Mouse (Mus musculus) macrophage (primary cell): ENCODE results near the gene Sh3rf1. TPM values are rescaled to one million over a fixed set of nuclear protein-coding genes. Genes with fewer than 3 reads are reported as not detected.

ENCODE experiments used
- H3K27ac ChIP-seq: fragments of 350-480 bp; formaldehyde crosslinking; 2 replicates; pipeline ENCODE4 v1.9.0; 2021
- H3K36me3 ChIP-seq: fragments of 350-480 bp; formaldehyde crosslinking; 2 replicates; pipeline ENCODE4 v1.9.0; 2021; ENCODE audit errors: inconsistent target
- H3K4me3 ChIP-seq: fragments of 350-480 bp; formaldehyde crosslinking; 2 replicates; pipeline ENCODE4 v1.9.0; 2021; ENCODE audit errors: inconsistent target
- H3K79me2 ChIP-seq: fragments of 350-480 bp; formaldehyde crosslinking; 2 replicates; pipeline ENCODE4 v1.9.0; 2021; ENCODE audit errors: inconsistent target
- WGBS: methylation state at CpG from one replicate; pipeline ENCODE4 v1.1.7; 2026; ENCODE audit warnings: inconsistent platforms; ENCODE audit not compliant: missing documents; 5-methylcytosine and 5-hydroxymethylcytosine counted together
- polyA plus RNA-seq: library from polyadenylated mRNA; stranded (reverse); fragments of 250-400 nt; gene quantifications from 3 replicates; pipeline ENCODE4 v1.2.4, GENCODE M21; 2018; ENCODE audit warnings: inconsistent platforms

Gene Sh3rf1
- polyA plus RNA-seq, 1 experiment from 2014 or later, result 1.5 TPM

GRCm38 (mm10) chr8:61306501-61307112, 82.9 kb downstream of the Sh3rf1 start:
- H3K79me2 ChIP-seq, result no peaks in the 10 kb centered on the region
- H3K36me3 ChIP-seq, result no peaks in the 10 kb centered on the region
- no peak overlapping the region for H3K4me3 ChIP-seq
- H3K27ac ChIP-seq, result no peak overlapping the region
- WGBS, result 98% methylated on average over 4 of the region's 4 CpGs

GRCm38 (mm10) chr8:61308896-61309295, 85.2 kb downstream of the Sh3rf1 start:
- Histone ChIP-seq H3K36me3 (no peaks in the 10 kb centered on the region), H3K79me2 (no peaks in the 10 kb centered on the region), H3K27ac (no peak overlapping the region), H3K4me3 (no peak overlapping the region)

GRCm38 (mm10) chr8:61309530-61310402, 86.1 kb downstream of the Sh3rf1 start:
- Histone ChIP-seq H3K4me3 (no peak overlapping the region), H3K79me2 (no peaks in the 10 kb centered on the region), H3K36me3 (no peaks in the 10 kb centered on the region), H3K27ac (no peak overlapping the region)
- 94% methylated on average over 20 of the region's 20 CpGs for WGBS

DNA sequence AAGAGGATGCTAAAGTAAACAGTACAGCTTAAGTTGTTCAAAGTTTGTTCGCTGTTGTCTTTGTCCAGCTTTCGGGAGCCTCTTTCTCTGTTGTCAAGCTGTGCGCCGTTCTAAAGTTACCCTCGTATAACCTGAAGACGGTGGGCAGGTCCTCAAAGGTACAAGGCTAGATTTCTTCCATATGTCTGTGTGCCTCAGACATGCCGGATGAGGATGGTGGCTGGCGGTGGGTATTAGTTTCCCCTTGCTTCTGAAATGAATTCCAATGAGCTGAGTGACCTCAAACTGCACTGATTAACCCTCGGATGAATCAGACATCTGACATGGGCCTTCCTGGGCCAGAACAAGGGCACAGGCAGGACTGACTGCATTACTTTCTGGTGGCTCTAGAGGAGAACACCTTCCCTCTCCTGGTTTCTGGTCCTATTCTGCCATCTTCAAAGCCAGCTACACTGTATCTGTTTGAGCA, 86.8 kb downstream of the Sh3rf1 start:
- Histone ChIP-seq H3K36me3 (no peaks in the 10 kb centered on the region), H3K79me2 (no peaks in the 10 kb centered on the region), H3K27ac (no peak overlapping the region), H3K4me3 (no peak overlapping the region)
- 95% methylated on average over 9 of the region's 9 CpGs for WGBS

GRCm38 (mm10) chr8:61313016-61313415, 89.3 kb downstream of the Sh3rf1 start:
- Histone ChIP-seq H3K79me2 (no peaks in the 10 kb centered on the region), H3K36me3 (no peaks in the 10 kb centered on the region), H3K27ac (no peak overlapping the region), H3K4me3 (no peak overlapping the region)
- 91% methylated on average over 7 of the region's 7 CpGs for WGBS

DNA sequence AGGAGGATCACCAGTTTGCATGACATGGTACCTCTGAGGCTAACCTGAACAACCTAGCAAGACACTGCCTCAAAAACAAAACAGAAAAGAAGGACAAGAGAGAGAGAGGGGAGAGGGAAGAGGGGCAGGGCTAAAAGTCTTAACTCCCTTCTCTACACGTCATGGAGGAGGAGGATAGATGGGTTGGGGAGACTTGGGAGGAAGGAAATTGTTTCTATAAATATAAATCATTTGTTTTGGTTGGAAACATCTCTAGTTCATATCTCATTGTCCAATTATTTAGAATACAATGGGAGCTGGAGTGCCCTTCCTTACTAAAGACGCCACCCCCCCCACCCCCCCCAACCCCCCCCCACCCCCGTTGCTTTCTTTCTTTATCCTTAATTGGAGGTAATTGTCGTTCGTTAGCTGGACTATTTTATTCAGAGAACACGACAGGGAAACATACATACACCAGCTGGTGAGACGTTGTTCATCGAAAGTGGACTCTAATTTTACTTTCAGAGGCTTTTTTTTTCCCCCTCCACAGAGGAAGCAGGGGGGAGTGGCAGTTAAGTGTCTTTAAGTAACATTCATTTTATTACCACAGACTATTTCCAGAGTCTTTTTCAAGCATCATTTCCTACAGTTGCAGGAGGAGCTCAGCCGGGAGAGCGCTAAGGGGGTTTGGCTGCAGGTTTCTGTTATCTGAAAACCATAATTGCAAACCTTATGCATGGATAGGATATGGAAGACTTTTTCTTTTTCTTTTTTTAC, 92.5 kb downstream of the Sh3rf1 start:
- Histone ChIP-seq H3K79me2 (no peaks in the 10 kb centered on the region), H3K27ac (no peak overlapping the region), H3K4me3 (no peak overlapping the region), H3K36me3 (no peaks in the 10 kb centered on the region)
- 30% methylated on average over 10 of the region's 10 CpGs for WGBS

GRCm38 (mm10) chr8:61316813-61317534, 93.3 kb downstream of the Sh3rf1 start:
- no peak overlapping the region for H3K27ac ChIP-seq
- no peaks in the 10 kb centered on the region for H3K36me3 ChIP-seq
- no peak overlapping the region for H3K4me3 ChIP-seq
- no peaks in the 10 kb centered on the region for H3K79me2 ChIP-seq
- WGBS, result 88% methylated on average over 10 of the region's 10 CpGs

- Histone ChIP-seq H3K79me2 (no peaks in the 10 kb centered on the region), H3K27ac (no peak overlapping the region), H3K4me3 (no peak overlapping the region), H3K36me3 (no peaks in the 10 kb centered on the region)
- 93% methylated on average over 6 of the region's 6 CpGs for WGBS
These were observed 94.0 kb downstream of the Sh3rf1 start for GRCm38 (mm10) chr8:61317535-61318136.

DNA sequence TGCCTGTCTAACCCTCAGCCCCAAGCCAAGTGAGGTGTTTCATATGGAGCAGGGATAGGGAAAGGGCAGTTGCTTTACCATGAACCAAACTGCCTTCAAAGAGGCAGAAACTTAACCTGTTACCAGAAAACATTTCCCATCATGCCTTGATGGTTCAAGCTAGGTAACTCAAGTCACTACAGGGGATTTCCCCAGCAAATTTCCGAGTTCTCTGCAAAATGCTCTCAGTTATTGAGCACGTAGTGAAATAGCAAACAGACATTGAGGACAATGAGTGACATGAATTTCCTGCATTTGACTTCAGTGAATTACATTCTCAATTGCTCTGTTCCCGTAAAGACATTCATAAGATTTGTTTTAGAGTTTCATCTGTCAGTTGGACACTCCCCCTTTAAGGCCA, 97.5 kb downstream of the Sh3rf1 start:
- WGBS, result 79% methylated on average over 3 of the region's 3 CpGs
- no peaks in the 10 kb centered on the region for H3K79me2 ChIP-seq
- no peak overlapping the region for H3K27ac ChIP-seq
- no peak overlapping the region for H3K4me3 ChIP-seq
- H3K36me3 ChIP-seq, result no peaks in the 10 kb centered on the region

DNA sequence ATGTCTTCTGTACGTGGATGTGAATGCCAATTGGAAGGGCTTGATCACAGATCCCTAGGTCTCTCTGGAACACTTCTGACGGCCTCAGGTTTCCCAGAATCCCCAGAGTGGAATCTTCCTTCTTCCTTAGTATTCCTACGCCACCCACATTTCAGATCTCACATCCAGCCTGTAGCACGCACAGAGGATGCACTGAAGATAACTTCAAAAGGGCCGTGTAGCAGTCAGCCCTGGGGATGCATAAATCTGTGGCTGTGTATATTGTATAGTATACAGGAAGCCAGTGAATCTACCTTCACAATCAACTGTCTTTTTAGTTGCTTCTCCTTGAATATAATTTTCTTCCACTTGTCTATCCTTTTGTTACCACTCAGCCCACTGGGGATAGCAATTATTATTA, 98.1 kb downstream of the Sh3rf1 start:
- Histone ChIP-seq H3K36me3 (no peaks in the 10 kb centered on the region), H3K79me2 (no peaks in the 10 kb centered on the region), H3K27ac (no peak overlapping the region), H3K4me3 (no peak overlapping the region)
- 94% methylated on average over 5 of the region's 5 CpGs for WGBS

GRCm38 (mm10) chr8:61322462-61322861, 98.8 kb downstream of the Sh3rf1 start:
- Histone ChIP-seq H3K36me3 (no peaks in the 10 kb centered on the region), H3K79me2 (no peaks in the 10 kb centered on the region), H3K4me3 (no peak overlapping the region), H3K27ac (no peak overlapping the region)
- WGBS, result 92% methylated on average over 8 of the region's 8 CpGs

- Histone ChIP-seq H3K36me3 (no peaks in the 10 kb centered on the region), H3K27ac (no peak overlapping the region)
- WGBS, result 97% methylated on average over 10 of the region's 10 CpGs
These were observed 100.8 kb downstream of the Sh3rf1 start for GRCm38 (mm10) chr8:61324363-61324914.

DNA sequence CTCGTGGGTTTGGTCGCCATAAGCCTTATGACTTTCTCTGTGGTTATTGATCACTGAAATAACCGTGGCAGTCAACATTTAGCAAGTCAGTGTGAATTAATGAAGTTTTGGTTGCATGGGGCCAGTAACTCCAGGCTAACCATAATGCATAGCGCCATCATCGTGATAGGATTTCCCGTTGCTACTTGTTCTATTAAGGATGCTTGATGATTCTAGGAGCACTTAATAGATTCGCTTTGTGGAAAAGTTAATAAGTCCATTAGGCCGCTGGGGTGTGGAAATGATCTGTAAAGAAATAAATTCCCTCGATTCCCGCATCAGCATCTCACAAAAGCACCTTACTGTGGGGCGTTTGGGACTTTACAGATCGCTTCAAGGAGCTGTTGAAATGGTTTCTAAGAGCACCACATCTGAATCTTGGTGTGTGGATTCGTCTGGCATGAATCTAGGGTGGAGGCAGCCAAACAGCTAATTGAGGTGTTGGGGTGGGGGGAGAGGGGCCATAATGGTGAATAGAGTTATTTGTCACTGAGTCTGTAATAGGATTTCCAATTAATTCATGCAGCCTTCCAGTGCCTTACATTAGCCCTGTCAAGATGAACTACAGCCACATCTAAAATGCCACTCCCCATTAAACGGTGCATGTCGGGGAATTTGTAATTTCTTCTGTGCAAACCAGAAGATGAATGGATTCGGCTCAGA, 101.5 kb downstream of the Sh3rf1 start:
- WGBS, result 95% methylated on average over 16 of the region's 16 CpGs
- Histone ChIP-seq H3K79me2 (no peaks in the 10 kb centered on the region), H3K27ac (no peak overlapping the region), H3K4me3 (no peak overlapping the region), H3K36me3 (no peaks in the 10 kb centered on the region)

More at GRCm38 (mm10) chr8:61324363-61324914, 100.8 kb downstream of the Sh3rf1 start:
- Histone ChIP-seq H3K79me2 (no peaks in the 10 kb centered on the region), H3K4me3 (no peak overlapping the region)
